14 mouse cellular contexts compared by ENCODE assay signal in genomic region chr17:89466486-89466885, GRCm38 (mm10).
"Had no signal": no experiment of that assay in that cellular context is flagged by ENCODE, and none has a peak within 500 bp of the region (broad histone marks: within the 10 kb centered on the region; RNA-seq: fewer than 3 reads in every experiment).

No protein-coding gene starts in this region.

- DNase-seq: gastrocnemius, adult 2 months; gastrocnemius, postnatal 10 days; gastrocnemius, postnatal 25 days; heart, adult 18-20 months; heart, postnatal 10 days; heart, postnatal 4 days; kidney, adult 11 months; kidney, adult 2 months; kidney, adult 9 months; kidney, postnatal 10 days; kidney, postnatal 4 days; layer of hippocampus, adult 9-11 months; layer of hippocampus, postnatal 36 days; left cerebral cortex, postnatal 4 days had no signal
